Mouse (Mus musculus) E14TG2a.4 (cell line): ENCODE measurements around the gene Spryd3.

Source experiments
- CTCF ChIP-seq: conservative IDR thresholded peaks from 2 replicates; pipeline ENCODE4 v1.5.1; 2014; ENCODE audit warnings: low read length
- NANOG ChIP-seq: IDR thresholded peaks from 2 replicates; pipeline ENCODE4 v1.6.1; 2014; ENCODE audit warnings: borderline replicate concordance, low read length, mixed read lengths

- TF ChIP-seq CTCF (no peak), NANOG (no peak)
Observed at GRCm38 (mm10) chr15:102110701-102111494, 25.1 kb downstream of the Spryd3 start.
